Mouse (Mus musculus) hindbrain, embryonic 13.5 days (tissue): Measurements from ENCODE around the gene Cacna2d4. TPM values are rescaled to one million over a fixed set of nuclear protein-coding genes. Genes with fewer than 3 reads are reported as not detected.
"Not testable (repeated sequence)": the region's sequence is repeated elsewhere in the genome, so short reads cannot be mapped to it uniquely, and the experiment has no call there.

Source experiments
- ATAC-seq: fragments of 200-750 bp; cut with Nextera tagmentation; 2 replicates; pipeline ENCODE4 v1.8.0; 2017; ENCODE audit warnings: moderate TSS enrichment; ENCODE audit not compliant: low FRiP score
- H3K27ac ChIP-seq: fragments of 300-500 bp; sonication (generic); 2 replicates; pipeline ENCODE4 v1.5.1; 2015; ENCODE audit warnings: inconsistent platforms, mild to moderate bottlenecking, moderate library complexity
- H3K27me3 ChIP-seq: fragments of 300-500 bp; sonication (generic); 2 replicates; pipeline ENCODE4 v1.6.1; 2015; ENCODE audit warnings: mild to moderate bottlenecking, inconsistent platforms
- H3K36me3 ChIP-seq: fragments of 300-500 bp; sonication (generic); 2 replicates; pipeline ENCODE4 v1.6.1; 2015; ENCODE audit warnings: mild to moderate bottlenecking, inconsistent platforms
- H3K4me1 ChIP-seq: fragments of 300-500 bp; sonication (generic); replicated peaks from 2 replicates; pipeline ENCODE4 v1.6.1; 2015; ENCODE audit warnings: inconsistent platforms
- H3K4me2 ChIP-seq: fragments of 300-500 bp; sonication (generic); 2 replicates; pipeline ENCODE4 v1.6.1; 2015; ENCODE audit warnings: inconsistent platforms, mild to moderate bottlenecking, moderate library complexity
- H3K4me3 ChIP-seq: fragments of 300-500 bp; sonication (generic); 2 replicates; pipeline ENCODE4 v1.5.1; 2015; ENCODE audit warnings: mild to moderate bottlenecking, inconsistent platforms
- H3K9ac ChIP-seq: fragments of 300-500 bp; sonication (generic); 2 replicates; pipeline ENCODE4 v1.6.1; 2015; ENCODE audit warnings: mild to moderate bottlenecking, inconsistent platforms
- H3K9me3 ChIP-seq: fragments of 300-500 bp; sonication (generic); 2 replicates; pipeline ENCODE4 v1.6.1; 2016; ENCODE audit warnings: inconsistent platforms
- WGBS: fragments of 180-500 bp; shearing (Covaris S2); methylation state at CpG from one replicate; pipeline ENCODE4 v1.1.7; 2015; 5-methylcytosine and 5-hydroxymethylcytosine counted together
- polyA plus RNA-seq: library from polyadenylated mRNA; unstranded; fragments of >200 nt; fragmentation: Nextera tagmentation; extraction: Ambion mirVana; gene quantifications from 2 replicates; pipeline ENCODE4 v1.2.1, GENCODE M21; 2015

Cacna2d4 gene
- polyA plus RNA-seq, 1 experiment from 2014 or later, result 0.60 TPM

GRCm38 (mm10) chr6:119204286-119204685, 32.0 kb upstream of the Cacna2d4 start:
- H3K4me2 ChIP-seq, result no peak overlapping the region
- 95% methylated on average over 7 of the region's 7 CpGs for WGBS
- peaks cover 28% of the 10 kb centered on the region for H3K36me3 ChIP-seq
- no peak overlapping the region for H3K9ac ChIP-seq
- H3K4me1 ChIP-seq, result peaks cover 19% of the 10 kb centered on the region
- H3K9me3 ChIP-seq, result no peaks in the 10 kb centered on the region
- H3K4me3 ChIP-seq, result no peak overlapping the region
- H3K27ac ChIP-seq, result no peak overlapping the region
- ATAC-seq, result no peak
- H3K27me3 ChIP-seq, result no peaks in the 10 kb centered on the region

- H3K4me1 ChIP-seq, result peaks cover 13% of the 10 kb centered on the region
- no peak overlapping the region for H3K9ac ChIP-seq
- no peaks in the 10 kb centered on the region for H3K9me3 ChIP-seq
- no peak overlapping the region for H3K27ac ChIP-seq
- H3K4me2 ChIP-seq, result no peak overlapping the region
- no peak for ATAC-seq
- no peaks in the 10 kb centered on the region for H3K27me3 ChIP-seq
- 43% methylated on average over 3 of the region's 3 CpGs for WGBS
- peaks cover 28% of the 10 kb centered on the region for H3K36me3 ChIP-seq
- no peak overlapping the region for H3K4me3 ChIP-seq
These were observed 31.4 kb upstream of the Cacna2d4 start for GRCm38 (mm10) chr6:119204915-119205314.

- H3K4me3 ChIP-seq, H3K4me2 ChIP-seq, H3K4me1 ChIP-seq, H3K9ac ChIP-seq, H3K27ac ChIP-seq, H3K27me3 ChIP-seq, H3K9me3 ChIP-seq, ATAC-seq: not testable (repeated sequence)
- H3K36me3 ChIP-seq, result peaks cover 28% of the 10 kb centered on the region
- 86% methylated on average over 7 of the region's 7 CpGs for WGBS
These were observed 30.3 kb upstream of the Cacna2d4 start for GRCm38 (mm10) chr6:119206006-119206405.

GRCm38 (mm10) chr6:119213375-119213774, 23.0 kb upstream of the Cacna2d4 start:
- Histone ChIP-seq H3K36me3 (peaks cover 47% of the 10 kb centered on the region), H3K4me1 (no peaks in the 10 kb centered on the region), H3K9me3 (no peaks in the 10 kb centered on the region), H3K4me2 (no peak overlapping the region), H3K4me3 (no peak overlapping the region), H3K9ac (no peak overlapping the region), H3K27me3 (no peaks in the 10 kb centered on the region), H3K27ac (no peak overlapping the region)
- 95% methylated on average over 5 of the region's 5 CpGs for WGBS
- no peak for ATAC-seq

- Histone ChIP-seq H3K36me3 (peaks cover 48% of the 10 kb centered on the region), H3K9ac (no peak overlapping the region), H3K27me3 (no peaks in the 10 kb centered on the region), H3K4me3 (no peak overlapping the region), H3K9me3 (no peaks in the 10 kb centered on the region), H3K4me1 (no peaks in the 10 kb centered on the region), H3K27ac (no peak overlapping the region), H3K4me2 (no peak overlapping the region)
- 82% methylated on average over 6 of the region's 6 CpGs for WGBS
- no peak for ATAC-seq
These were observed 22.1 kb upstream of the Cacna2d4 start for GRCm38 (mm10) chr6:119214190-119214589.

GRCm38 (mm10) chr6:119215040-119215613, 21.2 kb upstream of the Cacna2d4 start:
- Histone ChIP-seq H3K4me3 (no peak overlapping the region), H3K36me3 (peaks cover 54% of the 10 kb centered on the region), H3K9me3 (no peaks in the 10 kb centered on the region), H3K9ac (no peak overlapping the region), H3K4me2 (no peak overlapping the region), H3K4me1 (no peaks in the 10 kb centered on the region), H3K27ac (no peak overlapping the region), H3K27me3 (no peaks in the 10 kb centered on the region)
- ATAC-seq, result no peak
- WGBS, result 89% methylated on average over 10 of the region's 10 CpGs

- H3K4me3 ChIP-seq, result no peak overlapping the region
- peak overlapping the region; percentile 43; the same call in 1 of the 2 replicates for H3K9ac ChIP-seq
- peaks cover 63% of the 10 kb centered on the region for H3K36me3 ChIP-seq
- no peak overlapping the region for H3K27ac ChIP-seq
- no peaks in the 10 kb centered on the region for H3K9me3 ChIP-seq
- H3K4me2 ChIP-seq, result no peak overlapping the region
- 82% methylated on average over 4 of the region's 4 CpGs for whole genome bisulfite sequencing
- no peak for ATAC-seq
- no peaks in the 10 kb centered on the region for H3K4me1 ChIP-seq
- H3K27me3 ChIP-seq, result no peaks in the 10 kb centered on the region
These were observed 18.7 kb upstream of the Cacna2d4 start for GRCm38 (mm10) chr6:119217661-119218060.

- no peaks in the 10 kb centered on the region for H3K4me1 ChIP-seq
- no peak for ATAC-seq
- WGBS, result 87% methylated on average over 5 of the region's 5 CpGs
- H3K27me3 ChIP-seq, result no peaks in the 10 kb centered on the region
- no peak overlapping the region for H3K27ac ChIP-seq
- no peak overlapping the region for H3K4me2 ChIP-seq
- peaks cover 54% of the 10 kb centered on the region for H3K36me3 ChIP-seq
- H3K4me3 ChIP-seq, result no peak overlapping the region
- no peak overlapping the region for H3K9ac ChIP-seq
- no peaks in the 10 kb centered on the region for H3K9me3 ChIP-seq
These were observed 17.7 kb upstream of the Cacna2d4 start for GRCm38 (mm10) chr6:119218591-119218990.

- H3K9me3 ChIP-seq, result no peaks in the 10 kb centered on the region
- no peak overlapping the region for H3K27ac ChIP-seq
- no peaks in the 10 kb centered on the region for H3K27me3 ChIP-seq
- H3K9ac ChIP-seq, result no peak overlapping the region
- no peak overlapping the region for H3K4me2 ChIP-seq
- ATAC-seq, result no peak
- 74% methylated on average over 15 of the region's 15 CpGs for WGBS
- no peak overlapping the region for H3K4me3 ChIP-seq
- H3K36me3 ChIP-seq, result peaks cover 49% of the 10 kb centered on the region
- H3K4me1 ChIP-seq, result peaks cover 5% of the 10 kb centered on the region
These were observed 17.0 kb upstream of the Cacna2d4 start for GRCm38 (mm10) chr6:119219237-119219870.

- H3K9me3 ChIP-seq, result no peaks in the 10 kb centered on the region
- 0 out of 2 replicates have a peak, but pooled peaks have one; percentile 15 for ATAC-seq
- peaks cover 40% of the 10 kb centered on the region for H3K36me3 ChIP-seq
- no peak overlapping the region for H3K27ac ChIP-seq
- no peak overlapping the region for H3K4me2 ChIP-seq
- 49% methylated on average over 10 of the region's 10 CpGs for WGBS
- no peaks in the 10 kb centered on the region for H3K27me3 ChIP-seq
- peaks cover 14% of the 10 kb centered on the region for H3K4me1 ChIP-seq
- H3K9ac ChIP-seq, result no peak overlapping the region
- H3K4me3 ChIP-seq, result no peak overlapping the region
These were observed 16.0 kb upstream of the Cacna2d4 start for GRCm38 (mm10) chr6:119220297-119220696.

GRCm38 (mm10) chr6:119224451-119225195, 11.7 kb upstream of the Cacna2d4 start:
- Histone ChIP-seq H3K9me3 (no peaks in the 10 kb centered on the region), H3K4me3 (no peak overlapping the region), H3K9ac (no peak overlapping the region), H3K4me2 (peak overlapping the region; percentile 33; the same call in 1 of the 2 replicates), H3K27ac (peak overlapping the region; percentile 61), H3K27me3 (no peaks in the 10 kb centered on the region), H3K4me1 (peaks cover 18% of the 10 kb centered on the region), H3K36me3 (peaks cover 14% of the 10 kb centered on the region)
- WGBS, result 46% methylated on average over 13 of the region's 13 CpGs
- ATAC-seq, result 0 out of 2 replicates have a peak, but pooled peaks have one; percentile 43

GRCm38 (mm10) chr6:119225226-119225625, 11.1 kb upstream of the Cacna2d4 start:
- 86% methylated on average over 12 of the region's 12 CpGs for WGBS
- H3K27ac ChIP-seq, result peak overlapping the region; percentile 61
- no peak overlapping the region for H3K4me2 ChIP-seq
- no peak overlapping the region for H3K9ac ChIP-seq
- H3K36me3 ChIP-seq, result peaks cover 12% of the 10 kb centered on the region
- H3K4me1 ChIP-seq, result peaks cover 18% of the 10 kb centered on the region
- no peaks in the 10 kb centered on the region for H3K9me3 ChIP-seq
- no peak overlapping the region for H3K4me3 ChIP-seq
- H3K27me3 ChIP-seq, result no peaks in the 10 kb centered on the region
- 0 out of 2 replicates have a peak, but pooled peaks have one; percentile 34 for ATAC-seq
